Mouse (Mus musculus): ENCODE results near the gene Tekt5.

DNA sequence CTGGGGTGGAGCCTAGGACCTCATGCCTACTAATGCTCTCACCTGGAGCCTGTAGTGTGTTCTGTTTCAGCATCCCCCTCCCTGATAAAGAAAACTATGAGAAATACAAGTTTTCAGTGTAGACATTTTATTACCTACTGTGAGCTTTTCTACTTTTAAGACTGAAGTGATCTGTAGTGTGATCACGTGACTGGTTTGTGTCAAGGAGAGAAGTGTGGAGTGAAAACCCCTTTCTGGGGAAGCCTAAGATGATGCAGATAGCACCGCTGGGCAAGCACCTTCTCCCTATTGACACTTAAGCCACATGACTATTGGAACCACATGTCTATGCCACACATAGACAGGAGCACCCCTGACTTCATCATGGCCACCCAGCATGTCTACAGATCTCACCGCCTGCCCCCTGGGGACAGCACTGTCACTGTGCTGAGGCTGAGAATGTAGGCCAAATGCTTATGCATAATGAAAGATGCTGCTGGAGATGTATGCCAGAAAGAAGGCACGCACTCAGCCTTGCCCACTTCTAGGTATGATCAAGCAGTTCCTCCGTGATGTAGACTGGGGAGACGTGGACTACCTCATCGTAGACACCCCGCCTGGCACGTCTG, 25.3 kb upstream of the Tekt5 start:
- TF ChIP-seq CTCF (IDR thresholded peaks at IDR 0.05) (no peak), POLR2A (IDR thresholded peaks at IDR 0.05; ENCODE audit: insufficient read depth, low read depth, low read length) (no peak), EP300 (IDR thresholded peaks at IDR 0.05; ENCODE audit: insufficient read depth, low read depth, low read length) (no peak)

All from heart, adult 2 months (tissue).